Mouse (Mus musculus): ENCODE results near the gene Ren1.

- TF ChIP-seq POLR2A (IDR thresholded peaks at IDR 0.05; ENCODE audit: insufficient read depth, low read length) (no peak), CTCF (IDR thresholded peaks at IDR 0.05; ENCODE audit: low read depth, low read length) (no peak)
Measured at GRCm38 (mm10) chr1:133321267-133321925, 28.9 kb upstream of the Ren1 start, which contains the start of gene Kiss1.

Data from ES-Bruce4 (cell line).